Mouse (Mus musculus): ENCODE results near the gene Helz2.

DNA sequence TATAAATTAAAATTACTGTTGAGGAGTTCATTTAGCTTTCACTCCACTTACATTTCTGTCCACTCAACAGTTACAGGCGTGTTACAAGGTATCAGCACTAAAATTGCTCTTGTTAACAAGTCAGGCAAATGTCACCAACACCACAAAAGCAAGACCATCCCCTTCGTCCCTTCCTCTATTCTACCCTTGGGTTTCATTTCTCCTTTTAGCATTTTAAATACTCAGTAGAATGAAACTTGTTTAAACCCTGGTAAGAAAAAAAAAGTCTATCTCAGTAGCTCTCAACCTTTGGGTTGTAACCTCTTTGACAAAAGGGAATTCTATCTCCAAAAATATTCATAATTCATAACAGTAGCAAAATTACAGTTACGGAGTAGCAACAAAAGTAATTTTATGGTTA is 48.8 kb downstream of the Helz2 start:
- TF ChIP-seq USF1 (IDR thresholded peaks at IDR 0.05; ENCODE audit: low read depth) = no peak
- TF ChIP-seq CEBPB (IDR thresholded peaks at IDR 0.05; ENCODE audit: insufficient read depth, poor library complexity, severe bottlenecking) = no peak
- no peak for TF ChIP-seq POLR2AphosphoS2 (IDR thresholded peaks at IDR 0.05; ENCODE audit: insufficient read length, low read depth)
- no peak for TF ChIP-seq POLR2A (IDR thresholded peaks at IDR 0.05; ENCODE audit: insufficient read length, low read depth)
- TF ChIP-seq E2F4 (IDR thresholded peaks at IDR 0.05; ENCODE audit: insufficient read depth) = no peak
- TF ChIP-seq MYOG (IDR thresholded peaks at IDR 0.05; ENCODE audit: control insufficient read depth in 1 of 3, insufficient read depth in 1 of 3, insufficient read length in 2 of 3, low read depth in 2 of 3) = no peak
